ENCODE assay signal across 8 mouse cellular contexts in the genomic region with DNA sequence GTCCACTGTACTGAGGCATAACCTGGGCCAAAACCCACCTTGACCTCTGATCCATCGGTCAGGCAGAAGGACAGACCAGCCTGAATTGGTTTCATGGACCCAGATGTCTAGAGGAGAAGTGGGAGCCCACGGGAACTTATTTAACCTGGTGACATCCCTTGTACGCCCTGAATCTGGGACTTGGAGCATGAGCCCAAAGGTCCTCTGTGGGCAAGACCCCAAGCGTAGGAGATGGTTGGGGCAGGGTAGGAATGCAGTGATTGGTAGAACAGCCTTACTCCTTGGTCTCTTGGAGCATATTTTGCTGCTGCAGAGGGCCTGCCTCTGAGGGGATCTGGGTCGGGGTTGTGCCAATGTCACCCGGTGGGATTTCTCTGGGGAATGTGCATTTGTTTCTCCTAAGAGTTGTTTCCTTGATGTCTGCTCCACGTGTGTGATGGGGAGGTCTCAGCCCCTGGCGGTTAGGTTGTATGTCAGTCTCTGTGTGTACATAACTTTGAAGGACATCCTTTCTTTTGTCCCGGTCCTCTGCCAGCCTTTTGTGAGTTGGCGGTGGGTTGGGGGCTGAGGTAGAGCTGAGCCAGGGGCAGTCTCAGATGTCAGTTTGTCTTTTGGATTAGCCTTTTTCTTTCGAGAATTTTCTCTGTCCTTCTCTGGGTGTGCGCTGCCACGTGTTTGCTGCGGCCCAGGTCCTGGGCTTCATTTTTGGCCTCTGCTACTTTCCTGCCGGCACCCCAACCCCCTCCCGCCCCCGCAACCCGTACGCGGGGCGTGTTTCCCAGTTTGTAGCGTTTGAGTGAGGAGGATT. TPM values are rescaled to one million over a fixed set of nuclear protein-coding genes. Genes with fewer than 3 reads are reported as not detected.
DNase-seq lines count a peak whose midpoint lies in the region; ATAC-seq and TF ChIP-seq lines count a peak whose summit lies in the region.
"Had no signal": no experiment of that assay in that cellular context is flagged by ENCODE, and none has a peak within 500 bp of the region (broad histone marks: within the 10 kb centered on the region; RNA-seq: fewer than 3 reads in every experiment).

No protein-coding gene starts in this region.

- H3K4me3 ChIP-seq in kidney, embryonic 16.5 days (ENCODE audit: low read length), result peak overlapping the region; percentile 42
- H3K4me3 ChIP-seq in embryonic facial prominence, embryonic 14.5 days (ENCODE audit: low read depth, low read length), result peak overlapping the region; percentile 56
- H3K4me3 ChIP-seq in intestine, postnatal 0 days (ENCODE audit: low read depth, low read length), result peak overlapping the region; percentile 23
- no peak overlapping the region for H3K4me3 ChIP-seq in neural tube, embryonic 15.5 days (replicated peaks)
- H3K4me3 ChIP-seq: myocyte had no signal

- peaks cover 100% of the 10 kb centered on the region for H3K27me3 ChIP-seq in kidney, embryonic 16.5 days (ENCODE audit: insufficient read depth, low read length)
- peaks cover 100% of the 10 kb centered on the region for H3K27me3 ChIP-seq in embryonic facial prominence, embryonic 14.5 days (replicated peaks; ENCODE audit: control insufficient read depth, insufficient read depth, low read length)
- H3K27me3 ChIP-seq in intestine, postnatal 0 days (replicated peaks; ENCODE audit: control insufficient read depth, insufficient read depth, low read length), result peaks cover 100% of the 10 kb centered on the region
- H3K27me3 ChIP-seq in neural tube, embryonic 15.5 days (replicated peaks), result peaks cover 100% of the 10 kb centered on the region

- no peaks in the 10 kb centered on the region for H3K36me3 ChIP-seq in kidney, embryonic 16.5 days (ENCODE audit: insufficient read depth, low read length)
- H3K36me3 ChIP-seq in embryonic facial prominence, embryonic 14.5 days (ENCODE audit: control insufficient read depth, insufficient read depth, low read length), result no peaks in the 10 kb centered on the region
- H3K36me3 ChIP-seq in intestine, postnatal 0 days (ENCODE audit: control insufficient read depth, insufficient read depth), result no peaks in the 10 kb centered on the region
- no peaks in the 10 kb centered on the region for H3K36me3 ChIP-seq in neural tube, embryonic 15.5 days

- H3K9me3 ChIP-seq in kidney, embryonic 16.5 days (ENCODE audit: low read length), result no peaks in the 10 kb centered on the region
- 0 out of 2 replicates have a peak, but pooled peaks cover 4% of the 10 kb centered on the region for H3K9me3 ChIP-seq in embryonic facial prominence, embryonic 14.5 days (ENCODE audit: control insufficient read depth, low read length)
- no peaks in the 10 kb centered on the region for H3K9me3 ChIP-seq in intestine, postnatal 0 days (ENCODE audit: control insufficient read depth)
- no peaks in the 10 kb centered on the region for H3K9me3 ChIP-seq in neural tube, embryonic 15.5 days (replicated peaks)

- no peak for TF ChIP-seq CTCF in intestine, postnatal 0 days (IDR thresholded peaks at IDR 0.05; ENCODE audit: low read depth)

- ATAC-seq in kidney, embryonic 16.5 days (ENCODE audit: low FRiP score, low TSS enrichment), result no peak
- no peak for ATAC-seq in embryonic facial prominence, embryonic 14.5 days (ENCODE audit: low read depth)
- no peak for ATAC-seq in intestine, postnatal 0 days
- ATAC-seq in neural tube, embryonic 15.5 days (ENCODE audit: low FRiP score), result no peak
- no peak for ATAC-seq in activated CD4-positive, CD25-positive, alpha-beta regulatory T cell, adult 4 months

- peak overlapping the region; percentile 55 for H3K4me2 ChIP-seq in kidney, embryonic 16.5 days (replicated peaks; ENCODE audit: low read depth, low read length)
- peak overlapping the region; percentile 64 for H3K4me2 ChIP-seq in embryonic facial prominence, embryonic 14.5 days (ENCODE audit: low read depth, low read length)
- peak overlapping the region; percentile 56; the same call in 1 of the 2 replicates for H3K4me2 ChIP-seq in intestine, postnatal 0 days (replicated peaks; ENCODE audit: low read depth)
- 0 out of 2 replicates have a peak overlapping the region, but pooled peaks have one; percentile 47 for H3K4me2 ChIP-seq in neural tube, embryonic 15.5 days

- no peak overlapping the region for H3K9ac ChIP-seq in kidney, embryonic 16.5 days (replicated peaks; ENCODE audit: low read length)
- H3K9ac ChIP-seq in embryonic facial prominence, embryonic 14.5 days (ENCODE audit: low read depth, low read length), result no peak overlapping the region
- H3K9ac ChIP-seq in intestine, postnatal 0 days (ENCODE audit: low read depth, low read length), result no peak overlapping the region
- H3K9ac ChIP-seq in neural tube, embryonic 15.5 days (replicated peaks), result no peak overlapping the region

- H3K4me1 ChIP-seq in kidney, embryonic 16.5 days (ENCODE audit: insufficient read depth, low read length), result peaks cover 19% of the 10 kb centered on the region
- H3K4me1 ChIP-seq in embryonic facial prominence, embryonic 14.5 days (ENCODE audit: control insufficient read depth, insufficient read depth, low read length), result peaks cover 6% of the 10 kb centered on the region; the same call in 1 of the 2 replicates
- H3K4me1 ChIP-seq in intestine, postnatal 0 days (replicated peaks; ENCODE audit: control insufficient read depth, insufficient read depth, low read length), result no peaks in the 10 kb centered on the region
- H3K4me1 ChIP-seq in neural tube, embryonic 15.5 days, result peaks cover 28% of the 10 kb centered on the region

- H3K27ac ChIP-seq in kidney, embryonic 16.5 days (ENCODE audit: low read length), result no peak overlapping the region
- no peak overlapping the region for H3K27ac ChIP-seq in embryonic facial prominence, embryonic 14.5 days (replicated peaks; ENCODE audit: low read depth, low read length)
- no peak overlapping the region for H3K27ac ChIP-seq in intestine, postnatal 0 days (ENCODE audit: low read depth, low read length)
- H3K27ac ChIP-seq in neural tube, embryonic 15.5 days (replicated peaks), result no peak overlapping the region

- no peak for DNase-seq in kidney, postnatal 36 days
- DNase-seq in embryonic facial prominence, embryonic 14.5 days (ENCODE audit: low spot score), result no peak
- DNase-seq in urinary bladder, postnatal 36 days (ENCODE audit: low spot score in 2 of 2), result no peak

- 2% methylated on average over 22 of the region's 22 CpGs for WGBS in kidney, embryonic 16.5 days
- 4% methylated on average over 22 of the region's 22 CpGs for WGBS in embryonic facial prominence, embryonic 14.5 days
- 3% methylated on average over 22 of the region's 22 CpGs for whole genome bisulfite sequencing in intestine, postnatal 0 days
- under 1% methylated on average over 22 of the region's 22 CpGs for WGBS in neural tube, embryonic 15.5 days

RNA-seq across cellular contexts. Expression of a gene that starts 2.1 kb away (rescaled TPM):
- polyA plus RNA-seq in kidney, embryonic 16.5 days (2015; fragmentation: Nextera tagmentation; extraction: Ambion mirVana), result 0.19 TPM in 1 of 2 replicates, not detected in the other
- polyA plus RNA-seq in embryonic facial prominence, embryonic 14.5 days (2014; fragmentation: Nextera tagmentation; extraction: Ambion mirVana), result 3.4 and 3.6 TPM in 2 replicates
- polyA plus RNA-seq in intestine, postnatal 0 days (2015; fragmentation: Nextera tagmentation; extraction: Ambion mirVana), result not detected in 2 replicates
- polyA plus RNA-seq in neural tube, embryonic 15.5 days (2015; fragmentation: Nextera tagmentation; extraction: Ambion mirVana), result 0.73 and 1.4 TPM in 2 replicates
- not detected for polyA plus RNA-seq in activated CD4-positive, CD25-positive, alpha-beta regulatory T cell, adult 4 months (2017; shearing (Covaris generic))
- polyA plus RNA-seq: myocyte had no signal
